ENCODE assay signal across 8 mouse cellular contexts in the genomic region with DNA sequence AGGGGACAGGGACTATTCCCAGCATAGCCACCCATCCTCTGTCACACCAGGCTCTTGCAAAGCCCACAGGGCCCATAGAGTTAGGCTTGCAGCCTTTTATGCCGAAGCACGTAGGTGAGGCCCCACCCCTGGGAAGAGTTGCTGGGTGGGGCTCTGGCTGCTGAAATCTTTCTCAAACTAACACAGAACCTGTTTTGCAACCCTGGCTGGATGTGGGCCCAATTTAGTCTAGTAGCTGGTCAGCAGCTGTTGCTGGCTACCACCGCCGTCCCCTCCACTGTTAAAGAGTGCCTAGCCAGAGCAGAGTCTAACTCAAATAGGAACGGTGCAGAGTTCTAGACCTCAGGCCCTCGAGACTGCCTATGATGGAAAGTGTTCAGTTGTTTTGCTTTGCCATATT. TPM values are rescaled to one million over a fixed set of nuclear protein-coding genes. Genes with fewer than 3 reads are reported as not detected.
DNase-seq lines count a peak whose midpoint lies in the region; ATAC-seq and TF ChIP-seq lines count a peak whose summit lies in the region.

No protein-coding gene starts in this region.

- no peak for TF ChIP-seq EP300 in heart, postnatal 0 days (IDR thresholded peaks at IDR 0.05; ENCODE audit: low read depth)

- H3K9ac ChIP-seq in embryonic facial prominence, embryonic 11.5 days (replicated peaks; ENCODE audit: low read length) = no peak overlapping the region
- H3K9ac ChIP-seq in heart, postnatal 0 days (replicated peaks; ENCODE audit: low read depth, low read length) = no peak overlapping the region

- H3K27me3 ChIP-seq in cerebellum, adult 2 months (ENCODE audit: control insufficient read depth, insufficient read depth, low read length) = no peaks in the 10 kb centered on the region
- no peaks in the 10 kb centered on the region for H3K27me3 ChIP-seq in embryonic facial prominence, embryonic 11.5 days (ENCODE audit: control insufficient read depth, insufficient read depth, low read length)
- H3K27me3 ChIP-seq in heart, postnatal 0 days (ENCODE audit: control insufficient read depth, insufficient read depth, low read length) = no peaks in the 10 kb centered on the region
- no peaks in the 10 kb centered on the region for H3K27me3 ChIP-seq in megakaryocyte, embryonic 14.5 days (replicated peaks)

- 76% methylated on average over 6 of the region's 6 CpGs for WGBS in cerebellum, adult 2 months
- WGBS in embryonic facial prominence, embryonic 11.5 days = 76% methylated on average over 6 of the region's 6 CpGs
- 71% methylated on average over 6 of the region's 6 CpGs for WGBS in heart, postnatal 0 days

- peaks cover 47% of the 10 kb centered on the region for H3K4me1 ChIP-seq in cerebellum, adult 2 months (ENCODE audit: control insufficient read depth, insufficient read depth, low read length)
- peaks cover 13% of the 10 kb centered on the region for H3K4me1 ChIP-seq in embryonic facial prominence, embryonic 11.5 days (ENCODE audit: control insufficient read depth, insufficient read depth, low read length)
- peaks cover 56% of the 10 kb centered on the region for H3K4me1 ChIP-seq in heart, postnatal 0 days (ENCODE audit: control insufficient read depth, insufficient read depth)
- H3K4me1 ChIP-seq in megakaryocyte, embryonic 14.5 days = peaks cover 97% of the 10 kb centered on the region

- ATAC-seq in embryonic facial prominence, embryonic 11.5 days (replicated peaks; ENCODE audit: insufficient number of reproducible peaks, low FRiP score, low TSS enrichment, low read depth) = no peak
- ATAC-seq in heart, postnatal 0 days (ENCODE audit: insufficient read depth, low read depth) = no peak

- no peak for TF ChIP-seq POLR2A in cerebellum, adult 2 months (IDR thresholded peaks at IDR 0.05; ENCODE audit: borderline replicate concordance, insufficient read depth, low read length)

- no peak for DNase-seq in cerebellum, adult 2 months
- DNase-seq in cerebellum, adult 9-10 months = no peak
- DNase-seq in embryonic facial prominence, embryonic 11.5 days (ENCODE audit: low spot score) = peak; percentile 42
- no peak for DNase-seq in heart, postnatal 0 days (ENCODE audit: low spot score)
- peak; percentile 73 to 78 for DNase-seq in kidney, postnatal 4 days
- no peak for DNase-seq in MN1 (ENCODE audit: low spot score)
- DNase-seq in thymus, adult 18-20 months = no peak

- H3K4me3 ChIP-seq in cerebellum, adult 2 months (replicated peaks; ENCODE audit: insufficient read depth, low read depth, low read length) = no peak overlapping the region
- no peak overlapping the region for H3K4me3 ChIP-seq in embryonic facial prominence, embryonic 11.5 days (ENCODE audit: low read depth, low read length)
- no peak overlapping the region for H3K4me3 ChIP-seq in heart, postnatal 0 days (ENCODE audit: low read depth, low read length)
- peak overlapping the region; percentile 83 for H3K4me3 ChIP-seq in megakaryocyte, embryonic 14.5 days (replicated peaks)

- H3K36me3 ChIP-seq in embryonic facial prominence, embryonic 11.5 days (replicated peaks; ENCODE audit: control insufficient read depth, insufficient read depth, low read depth, low read length) = peaks cover 12% of the 10 kb centered on the region
- peaks cover 33% of the 10 kb centered on the region for H3K36me3 ChIP-seq in heart, postnatal 0 days (replicated peaks; ENCODE audit: control insufficient read depth, insufficient read depth, low read length)
- peaks cover 53% of the 10 kb centered on the region for H3K36me3 ChIP-seq in megakaryocyte, embryonic 14.5 days (replicated peaks; ENCODE audit: low read length)

- peak overlapping the region; percentile 19; the same call in 1 of the 2 replicates for H3K27ac ChIP-seq in cerebellum, adult 2 months (ENCODE audit: insufficient read depth, low read length)
- H3K27ac ChIP-seq in embryonic facial prominence, embryonic 11.5 days (replicated peaks; ENCODE audit: low read depth, low read length) = no peak overlapping the region; the same call in 1 of the 2 replicates
- H3K27ac ChIP-seq in heart, postnatal 0 days (ENCODE audit: low read depth) = peak overlapping the region; percentile 86

- H3K4me2 ChIP-seq in embryonic facial prominence, embryonic 11.5 days (ENCODE audit: low read depth, low read length) = no peak overlapping the region; the same call in 1 of the 2 replicates
- H3K4me2 ChIP-seq in heart, postnatal 0 days (ENCODE audit: low read depth, low read length) = peak overlapping the region; percentile 63; the same call in 1 of the 2 replicates

- H3K9me3 ChIP-seq in embryonic facial prominence, embryonic 11.5 days (replicated peaks; ENCODE audit: control insufficient read depth, low read length) = no peaks in the 10 kb centered on the region
- H3K9me3 ChIP-seq in heart, postnatal 0 days (replicated peaks; ENCODE audit: control insufficient read depth, low read length) = no peaks in the 10 kb centered on the region
- no peaks in the 10 kb centered on the region for H3K9me3 ChIP-seq in megakaryocyte, embryonic 14.5 days

- TF ChIP-seq CTCF in cerebellum, adult 2 months (IDR thresholded peaks at IDR 0.05; ENCODE audit: borderline replicate concordance, insufficient read depth, low read depth, low read length) = no peak
- no peak for TF ChIP-seq CTCF in heart, postnatal 0 days (IDR thresholded peaks at IDR 0.05; ENCODE audit: low read depth)

RNA-seq across cellular contexts. Expression of gene Pnma1, which starts 26.6 kb away (rescaled TPM):
- 0.68 and 0.84 TPM in 2 replicates for polyA plus RNA-seq in cerebellum, adult 2 months (2012; rRNA removed)
- 0.88 and 1.0 TPM in 2 replicates for polyA plus RNA-seq in embryonic facial prominence, embryonic 11.5 days (2014; fragmentation: Nextera tagmentation; extraction: Ambion mirVana)
- 1.5 TPM in 1 of 2 replicates, not detected in the other for total RNA-seq in heart, postnatal 0 days (2014; rRNA removed; ENCODE audit: low replicate concordance)
- 0.31 and 0.45 TPM in 2 replicates for polyA plus RNA-seq in heart, postnatal 0 days (2015; fragmentation: Nextera tagmentation; extraction: Ambion mirVana)
- polyA plus RNA-seq in megakaryocyte, embryonic 14.5 days (2012; ENCODE audit: insufficient read depth, low replicate concordance) = 0.04 TPM in 1 of 2 replicates, not detected in the other

RNA-seq across cellular contexts. Expression of gene Elmsan1, which starts 43.8 kb away (rescaled TPM):
- 8.4 and 9.7 TPM in 2 replicates for polyA plus RNA-seq in cerebellum, adult 2 months (2012; rRNA removed)
- polyA plus RNA-seq in embryonic facial prominence, embryonic 11.5 days (2014; fragmentation: Nextera tagmentation; extraction: Ambion mirVana) = 3.6 and 4.1 TPM in 2 replicates
- 13.5 and 14.5 TPM in 2 replicates for total RNA-seq in heart, postnatal 0 days (2014; rRNA removed; ENCODE audit: low replicate concordance)
- 3.5 and 3.6 TPM in 2 replicates for polyA plus RNA-seq in heart, postnatal 0 days (2015; fragmentation: Nextera tagmentation; extraction: Ambion mirVana)
- polyA plus RNA-seq in megakaryocyte, embryonic 14.5 days (2012; ENCODE audit: insufficient read depth, low replicate concordance) = 9.8 and 10.1 TPM in 2 replicates

Comparison
In these comparisons a context has a peak if more than half of its experiments do, and no peak if none do; other contexts are left out.
1. DNase-seq: peak in embryonic facial prominence, embryonic 11.5 days (single experiment) and kidney, postnatal 4 days (2 of 2); none in cerebellum, adult 2 months (0 of 2), cerebellum, adult 9-10 months (single experiment), heart, postnatal 0 days (single experiment), MN1 (single experiment) and thymus, adult 18-20 months (0 of 2).